Mouse (Mus musculus): ENCODE measurements around the gene Taar3. TPM values are rescaled to one million over a fixed set of nuclear protein-coding genes. Genes with fewer than 3 reads are reported as not detected.

Taar3 gene
- not detected for total RNA-seq (2023)

GRCm38 (mm10) chr10:23949508-23950005 lies at the start of gene Taar3:
TSS of gene Taar3 (plus strand) at chr10:23949558.

GRCm38 (mm10) chr10:23920056-23920455 lies 29.3 kb upstream of the Taar3 start, which contains the start of gene Taar1:
TSS of gene Taar1 (plus strand) at chr10:23920356.

GRCm38 (mm10) chr10:23938312-23938711 lies 11.0 kb upstream of the Taar3 start, which contains the start of gene Taar2:
TSS of gene Taar2 (plus strand) at chr10:23938572.

GRCm38 (mm10) chr10:23960444-23960915 lies 11.1 kb downstream of the Taar3 start, which contains the start of gene Taar4:
TSS of gene Taar4 (plus strand) at chr10:23960494.

GRCm38 (mm10) chr10:23970656-23971165 lies 21.4 kb downstream of the Taar3 start, which contains the start of gene Taar5:
TSS of gene Taar5 (plus strand) at chr10:23970706.

GRCm38 (mm10) chr10:23985546-23985945 lies 36.2 kb downstream of the Taar3 start, which contains the start of gene Taar6:
TSS of gene Taar6 (minus strand) at chr10:23985646.

GRCm38 (mm10) chr10:23993381-23993780 lies 44.0 kb downstream of the Taar3 start, which contains the start of gene Taar7a:
TSS of gene Taar7a (minus strand) at chr10:23993481.

GRCm38 (mm10) chr10:23999639-24000038 lies 50.3 kb downstream of the Taar3 start, which contains the start of gene Taar7b:
TSS of gene Taar7b (plus strand) at chr10:23999939.

Other genes starting within 250 kb of the Taar3 start
- gene Rps12, start 162.3 kb upstream of the Taar3 start, total RNA-seq (2023): 100 to 1,000 TPM; 457 to 718 TPM
- 1 to 10 TPM in 1 of 2 experiments, under 1 TPM in 1; 0.42 to 1.3 TPM for gene Slc18b1, start 152.6 kb upstream of the Taar3 start, total RNA-seq (2023)
- gene Vnn3, start 98.1 kb upstream of the Taar3 start, total RNA-seq (2023): 10 to 100 TPM; 44.1 to 48.1 TPM
- under 1 TPM in 1 of 2 experiments, not detected in 1; 0.46 TPM for gene Vnn1, start 54.9 kb upstream of the Taar3 start, total RNA-seq (2023)
- gene Taar1, start 29.2 kb upstream of the Taar3 start, total RNA-seq (2023): not detected
- not detected for gene Taar2, start 11.0 kb upstream of the Taar3 start, total RNA-seq (2023)
- not detected for gene Taar4, start 10.9 kb downstream of the Taar3 start, total RNA-seq (2023)
- gene Taar5, start 21.1 kb downstream of the Taar3 start, total RNA-seq (2023): not detected
- not detected for gene Taar6, start 36.1 kb downstream of the Taar3 start, total RNA-seq (2023)
- not detected for gene Taar7a, start 43.9 kb downstream of the Taar3 start, total RNA-seq (2023)
- gene Taar7b, start 50.4 kb downstream of the Taar3 start, total RNA-seq (2023): not detected
- not detected for gene Taar7d, start 77.7 kb downstream of the Taar3 start, total RNA-seq (2023)
- gene Taar7e, start 88.1 kb downstream of the Taar3 start, total RNA-seq (2023): not detected
- not detected for gene Taar7f, start 100.0 kb downstream of the Taar3 start, total RNA-seq (2023)
- gene Taar8a, start 126.9 kb downstream of the Taar3 start, total RNA-seq (2023): not detected
- gene Taar8b, start 142.7 kb downstream of the Taar3 start, total RNA-seq (2023): not detected
- gene Taar8c, start 152.4 kb downstream of the Taar3 start, total RNA-seq (2023): not detected
- gene Taar9, start 160.0 kb downstream of the Taar3 start, total RNA-seq (2023): not detected
- 100 to 1,000 TPM in 1 of 2 experiments, 10 to 100 TPM in 1; 87.1 to 111 TPM for gene Stx7, start 199.7 kb downstream of the Taar3 start, total RNA-seq (2023)

All from neutrophil, adult 83 days (primary cell).